Mouse (Mus musculus) mouse embryonic stem cell (cell line): ENCODE results near the gene Olfr944.

Experiments
- in situ Hi-C, 2 experiments: fragments of 300-500 bp; cut with MboI; formaldehyde crosslinking; loops; 1 replicate in 1 of 2; 3 replicates in 1 of 2; pipeline ENCODE4 v1.14.3; 2019 to 2020; ENCODE audit warnings: low sequenced_read_pairs in 2 of 2, low pct_unique_long_range_greater_than_20kb in 1 of 2, mixed read lengths in 1 of 2; ENCODE audit not compliant: unreplicated experiment in 1 of 2

Olfr944 gene

GRCm38 (mm10) chr9:39201620-39202019 lies at the start of gene Olfr944:
Olfr944 (plus strand) TSS chr9:39201920.
- in situ Hi-C loops = no loop called here

GRCm38 (mm10) chr9:39152401-39152800 lies 49.3 kb upstream of the Olfr944 start:
- in situ Hi-C loops = no loop called here

- in situ Hi-C loops = no loop called here
Observed at GRCm38 (mm10) chr9:39166004-39166403, 35.7 kb upstream of the Olfr944 start, which contains the start of gene Olfr943. Olfr943 (plus strand) TSS chr9:39166304.

GRCm38 (mm10) chr9:39249894-39250293 lies 48.2 kb downstream of the Olfr944 start, which contains the start of gene Olfr1537:
Olfr1537 (minus strand) TSS chr9:39249994.
- in situ Hi-C loops = no loop called here
